Comparison of ENCODE assay signal across 9 mouse cellular contexts in genomic region chr3:104431848-104432159, GRCm38 (mm10).
DNase-seq lines count a peak whose midpoint lies in the region; ATAC-seq lines count a peak whose summit lies in the region.
"Had no signal": no experiment of that assay in that cellular context is flagged by ENCODE, and none has a peak within 500 bp of the region (broad histone marks: within the 10 kb centered on the region; RNA-seq: fewer than 3 reads in every experiment).

No protein-coding gene starts in this region.

- H3K4me2 ChIP-seq in forebrain, embryonic 13.5 days = no peak overlapping the region
- no peak overlapping the region for H3K4me2 ChIP-seq in neural tube, embryonic 15.5 days

- peaks cover 8% of the 10 kb centered on the region for H3K4me1 ChIP-seq in brown adipose tissue, adult 24 weeks (ENCODE audit: control insufficient read depth, insufficient read depth, insufficient read length, low read length)
- no peaks in the 10 kb centered on the region; the same call in 1 of the 2 replicates for H3K4me1 ChIP-seq in forebrain, embryonic 13.5 days
- no peaks in the 10 kb centered on the region; the same call in 1 of the 2 replicates for H3K4me1 ChIP-seq in neural tube, embryonic 15.5 days

- ATAC-seq in forebrain, embryonic 13.5 days = no peak
- ATAC-seq in neural tube, embryonic 15.5 days (ENCODE audit: low FRiP score) = no peak

- H3K36me3 ChIP-seq in forebrain, embryonic 13.5 days (ENCODE audit: poor library complexity, severe bottlenecking) = no peaks in the 10 kb centered on the region
- H3K36me3 ChIP-seq in neural tube, embryonic 15.5 days = no peaks in the 10 kb centered on the region

- H3K4me3 ChIP-seq in brown adipose tissue, adult 24 weeks (ENCODE audit: insufficient read depth, low read depth, low read length) = no peak overlapping the region
- no peak overlapping the region for H3K4me3 ChIP-seq in forebrain, embryonic 13.5 days
- no peak overlapping the region for H3K4me3 ChIP-seq in neural tube, embryonic 15.5 days (replicated peaks)

- peak overlapping the region; percentile 98 for H3K27ac ChIP-seq in brown adipose tissue, adult 24 weeks (replicated peaks; ENCODE audit: low read depth, low read length)
- H3K27ac ChIP-seq in forebrain, embryonic 13.5 days = no peak overlapping the region
- no peak overlapping the region for H3K27ac ChIP-seq in neural tube, embryonic 15.5 days (replicated peaks)

- intact Hi-C loops in heart, postnatal 25 days (cut with DNase I) = no loop called here

- peak; percentile 96 for DNase-seq in heart, adult 11 months
- no peak for DNase-seq in heart, postnatal 25 days (ENCODE audit: low spot score)
- peak; percentile 42 for DNase-seq in kidney, adult 9 months
- DNase-seq in lung, postnatal 10 days = peak; percentile 76
- DNase-seq in thymus, postnatal 14 days = no peak

- H3K27me3 ChIP-seq in forebrain, embryonic 13.5 days = no peaks in the 10 kb centered on the region
- no peaks in the 10 kb centered on the region for H3K27me3 ChIP-seq in neural tube, embryonic 15.5 days (replicated peaks)
- H3K27me3 ChIP-seq: CH12.LX had no signal

- 38% methylated on average over 10 of the region's 10 CpGs for WGBS in forebrain, embryonic 13.5 days
- 50% methylated on average over 8 of the region's 10 CpGs for WGBS in neural tube, embryonic 15.5 days

- H3K9me3 ChIP-seq in forebrain, embryonic 13.5 days (replicated peaks) = no peaks in the 10 kb centered on the region
- H3K9me3 ChIP-seq in neural tube, embryonic 15.5 days (replicated peaks) = no peaks in the 10 kb centered on the region

- no peak overlapping the region for H3K9ac ChIP-seq in forebrain, embryonic 13.5 days
- no peak overlapping the region for H3K9ac ChIP-seq in neural tube, embryonic 15.5 days (replicated peaks)

Comparison
In these comparisons a context has a peak if more than half of its experiments do, and no peak if none do; other contexts are left out.
1. DNase-seq: peak in heart, adult 11 months (single experiment), kidney, adult 9 months (single experiment) and lung, postnatal 10 days (single experiment); none in heart, postnatal 25 days (single experiment) and thymus, postnatal 14 days (single experiment).